Mouse (Mus musculus): ENCODE measurements around the gene B3gnt6. TPM values are rescaled to one million over a fixed set of nuclear protein-coding genes. Genes with fewer than 3 reads are reported as not detected.
A peak's percentile ranks its signal among the peaks of the same experiment; 100 is the strongest.

B3gnt6 gene
- polyA plus RNA-seq, 1 experiment, result 5.1 TPM

- no peak overlapping the region for H3K4me3 ChIP-seq (ENCODE audit: low read depth, low read length)
- H3K27ac ChIP-seq (ENCODE audit: insufficient read depth, low read depth, low read length), result 0 out of 2 replicates have a peak overlapping the region, but pooled peaks have one; percentile 10
- H3K36me3 ChIP-seq (ENCODE audit: control insufficient read depth, insufficient read depth, low read length), result no peaks in the 10 kb centered on the region
- H3K27me3 ChIP-seq (ENCODE audit: control insufficient read depth, insufficient read depth, low read length), result no peaks in the 10 kb centered on the region
- peaks cover 27% of the 10 kb centered on the region for H3K4me1 ChIP-seq (ENCODE audit: control insufficient read depth, insufficient read depth, insufficient read length, low read length)
- WGBS, result 39% methylated on average over 6 of the region's 6 CpGs
- TF ChIP-seq CTCF (IDR thresholded peaks at IDR 0.05; ENCODE audit: extremely low read depth, insufficient read length, insufficient replicate concordance, low read depth, low read length), result no peak
- no peak for TF ChIP-seq POLR2A (IDR thresholded peaks at IDR 0.05; ENCODE audit: low read depth, low read length)
These were observed 27.9 kb downstream of the B3gnt6 start for GRCm38 (mm10) chr7:98171141-98172073.

GRCm38 (mm10) chr7:98164999-98165528, 34.2 kb downstream of the B3gnt6 start:
- Histone ChIP-seq H3K4me3 (ENCODE audit: low read depth, low read length) (peak overlapping the region; percentile 9; the same call in 1 of the 2 replicates), H3K36me3 (ENCODE audit: control insufficient read depth, insufficient read depth, low read length) (no peaks in the 10 kb centered on the region), H3K27me3 (ENCODE audit: control insufficient read depth, insufficient read depth, low read length) (no peaks in the 10 kb centered on the region), H3K4me1 (ENCODE audit: control insufficient read depth, insufficient read depth, insufficient read length, low read length) (peaks cover 53% of the 10 kb centered on the region), H3K27ac (ENCODE audit: insufficient read depth, low read depth, low read length) (peak overlapping the region; percentile 87)
- 10% methylated on average over 10 of the region's 10 CpGs for WGBS
- TF ChIP-seq CTCF (IDR thresholded peaks at IDR 0.05; ENCODE audit: extremely low read depth, insufficient read length, insufficient replicate concordance, low read depth, low read length), result 0 out of 2 replicates have a peak, but pooled peaks have one; percentile 14
- no peak for TF ChIP-seq POLR2A (IDR thresholded peaks at IDR 0.05; ENCODE audit: low read depth, low read length)

- H3K27me3 ChIP-seq (ENCODE audit: control insufficient read depth, insufficient read depth, low read length), result no peaks in the 10 kb centered on the region
- H3K4me1 ChIP-seq (ENCODE audit: control insufficient read depth, insufficient read depth, insufficient read length, low read length), result peaks cover 52% of the 10 kb centered on the region
- TF ChIP-seq POLR2A (IDR thresholded peaks at IDR 0.05; ENCODE audit: low read depth, low read length) (no peak), CTCF (IDR thresholded peaks at IDR 0.05; ENCODE audit: extremely low read depth, insufficient read length, insufficient replicate concordance, low read depth, low read length) (no peak)
- peak overlapping the region; percentile 27 for H3K4me3 ChIP-seq (ENCODE audit: low read depth, low read length)
- peak overlapping the region; percentile 87 for H3K27ac ChIP-seq (ENCODE audit: insufficient read depth, low read depth, low read length)
- no peaks in the 10 kb centered on the region for H3K36me3 ChIP-seq (ENCODE audit: control insufficient read depth, insufficient read depth, low read length)
- WGBS, result 56% methylated on average over 9 of the region's 9 CpGs
These were observed 34.8 kb downstream of the B3gnt6 start for GRCm38 (mm10) chr7:98164382-98164998.

- peak overlapping the region; percentile 64 for H3K27ac ChIP-seq (ENCODE audit: insufficient read depth, low read depth, low read length)
- no peaks in the 10 kb centered on the region for H3K36me3 ChIP-seq (ENCODE audit: control insufficient read depth, insufficient read depth, low read length)
- no peak overlapping the region for H3K4me3 ChIP-seq (ENCODE audit: low read depth, low read length)
- no peaks in the 10 kb centered on the region for H3K27me3 ChIP-seq (ENCODE audit: control insufficient read depth, insufficient read depth, low read length)
- WGBS, result 11% methylated on average over 3 of the region's 3 CpGs
- no peak for TF ChIP-seq CTCF (IDR thresholded peaks at IDR 0.05; ENCODE audit: extremely low read depth, insufficient read length, insufficient replicate concordance, low read depth, low read length)
- no peak for TF ChIP-seq POLR2A (IDR thresholded peaks at IDR 0.05; ENCODE audit: low read depth, low read length)
- H3K4me1 ChIP-seq (ENCODE audit: control insufficient read depth, insufficient read depth, insufficient read length, low read length), result peaks cover 57% of the 10 kb centered on the region
These were observed 35.6 kb downstream of the B3gnt6 start for GRCm38 (mm10) chr7:98163700-98164099.

GRCm38 (mm10) chr7:98162239-98162638, 37.0 kb downstream of the B3gnt6 start:
- WGBS, result 54% methylated on average over 6 of the region's 6 CpGs
- Histone ChIP-seq H3K4me1 (ENCODE audit: control insufficient read depth, insufficient read depth, insufficient read length, low read length) (peaks cover 67% of the 10 kb centered on the region), H3K36me3 (ENCODE audit: control insufficient read depth, insufficient read depth, low read length) (no peaks in the 10 kb centered on the region), H3K27me3 (ENCODE audit: control insufficient read depth, insufficient read depth, low read length) (no peaks in the 10 kb centered on the region), H3K4me3 (ENCODE audit: low read depth, low read length) (no peak overlapping the region), H3K27ac (ENCODE audit: insufficient read depth, low read depth, low read length) (no peak overlapping the region)
- TF ChIP-seq CTCF (IDR thresholded peaks at IDR 0.05; ENCODE audit: extremely low read depth, insufficient read length, insufficient replicate concordance, low read depth, low read length), result no peak
- TF ChIP-seq POLR2A (IDR thresholded peaks at IDR 0.05; ENCODE audit: low read depth, low read length), result no peak

- Histone ChIP-seq H3K4me1 (ENCODE audit: control insufficient read depth, insufficient read depth, insufficient read length, low read length) (peaks cover 64% of the 10 kb centered on the region), H3K27me3 (ENCODE audit: control insufficient read depth, insufficient read depth, low read length) (no peaks in the 10 kb centered on the region), H3K36me3 (ENCODE audit: control insufficient read depth, insufficient read depth, low read length) (no peaks in the 10 kb centered on the region), H3K4me3 (ENCODE audit: low read depth, low read length) (no peak overlapping the region), H3K27ac (ENCODE audit: insufficient read depth, low read depth, low read length) (no peak overlapping the region)
- 31% methylated on average over 8 of the region's 8 CpGs for WGBS
- no peak for TF ChIP-seq CTCF (IDR thresholded peaks at IDR 0.05; ENCODE audit: extremely low read depth, insufficient read length, insufficient replicate concordance, low read depth, low read length)
- no peak for TF ChIP-seq POLR2A (IDR thresholded peaks at IDR 0.05; ENCODE audit: low read depth, low read length)
These were observed 39.1 kb downstream of the B3gnt6 start for GRCm38 (mm10) chr7:98160041-98160740.
